Mouse (Mus musculus) thymus, adult 18-20 months (tissue): Measurements from ENCODE around the gene Tmem87b.

Experiments
- DNase-seq, 2 experiments: peaks; one replicate each; pipeline ENCODE4 v3.0.0; 2022; ENCODE audit warnings: mixed read lengths in 2 of 2

Tmem87b gene

GRCm38 (mm10) chr2:128817786-128818681 is at the start of gene Tmem87b:
Gene Tmem87b (plus strand): TSS chr2:128818118.
- DNase-seq, result peak; percentile 89 to 91

DNA sequence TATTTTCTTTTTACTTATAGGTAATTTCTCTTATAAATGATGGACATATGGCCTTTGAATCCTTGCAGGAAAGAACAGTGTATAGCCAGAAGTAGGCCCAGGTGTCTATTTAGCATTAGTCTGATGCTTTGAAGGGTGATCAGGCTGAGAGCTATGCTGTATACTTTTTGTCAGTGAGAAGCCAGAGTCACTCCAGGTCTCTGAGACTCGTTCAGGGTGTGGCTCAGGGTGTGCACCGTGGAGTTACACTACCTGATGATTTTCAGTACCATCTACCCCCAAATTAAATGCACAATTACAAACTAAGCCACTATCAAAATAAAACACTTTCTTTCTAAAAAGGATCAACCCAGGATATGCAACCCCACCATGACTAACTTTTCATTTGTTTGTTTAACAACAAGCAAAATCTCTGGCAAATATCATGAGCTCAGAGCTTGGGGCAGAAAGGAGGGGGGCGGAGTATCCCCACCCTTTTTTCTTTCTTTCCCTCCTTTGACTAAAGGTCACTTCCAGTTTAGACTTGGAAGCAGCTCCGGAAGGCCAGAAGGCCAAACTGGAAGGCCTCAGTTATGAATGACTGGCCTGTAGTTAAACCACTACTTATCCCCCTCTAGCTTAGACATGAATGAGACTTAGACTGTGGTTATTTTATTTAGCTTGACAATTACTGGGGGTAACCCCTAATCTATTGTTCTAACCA is 49.2 kb upstream of the Tmem87b start:
- no peak for DNase-seq

GRCm38 (mm10) chr2:128770557-128770956 is 47.4 kb upstream of the Tmem87b start:
- DNase-seq, result no peak

DNA sequence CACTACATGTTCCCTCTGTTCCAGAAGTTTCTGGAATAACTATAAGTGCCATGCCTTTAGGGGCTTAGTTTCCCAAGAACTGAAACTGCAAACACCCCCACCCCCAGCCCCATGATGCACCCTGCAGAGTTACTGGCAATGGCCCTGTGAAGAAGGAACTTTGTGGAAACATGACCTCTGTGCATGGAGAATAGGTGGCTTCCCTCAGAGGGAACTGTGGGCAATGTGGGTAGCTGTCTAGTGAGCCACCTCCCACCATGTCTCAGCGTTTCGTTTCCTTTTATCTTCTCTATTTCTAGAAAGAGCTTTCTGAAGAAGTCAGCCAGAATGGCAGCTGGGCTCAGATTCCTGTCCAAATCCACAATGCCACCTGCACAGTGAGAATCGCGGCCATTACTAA is 46.9 kb upstream of the Tmem87b start:
- no peak for DNase-seq

- no peak for DNase-seq
Measured at GRCm38 (mm10) chr2:128771750-128772338, 46.1 kb upstream of the Tmem87b start.

DNA sequence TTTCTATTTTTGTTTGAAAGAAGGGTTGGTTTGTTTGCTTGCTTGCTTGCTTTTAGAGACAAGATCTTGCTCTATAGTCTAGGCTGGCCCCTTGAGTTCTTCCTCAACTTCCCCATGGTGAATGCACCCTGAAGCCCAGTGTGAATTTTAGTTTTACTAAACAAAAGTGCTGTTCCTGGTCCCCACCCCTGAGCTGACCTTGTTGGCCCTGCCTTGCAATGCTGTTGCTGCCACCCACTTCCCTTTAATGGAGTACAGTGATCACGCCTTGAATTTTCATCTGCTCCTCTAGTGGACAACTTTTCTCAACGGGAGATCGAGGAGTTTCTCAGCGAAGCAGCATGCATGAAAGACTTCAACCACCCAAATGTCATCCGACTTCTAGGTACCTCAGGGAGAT is 35.7 kb upstream of the Tmem87b start:
- no peak for DNase-seq

DNA sequence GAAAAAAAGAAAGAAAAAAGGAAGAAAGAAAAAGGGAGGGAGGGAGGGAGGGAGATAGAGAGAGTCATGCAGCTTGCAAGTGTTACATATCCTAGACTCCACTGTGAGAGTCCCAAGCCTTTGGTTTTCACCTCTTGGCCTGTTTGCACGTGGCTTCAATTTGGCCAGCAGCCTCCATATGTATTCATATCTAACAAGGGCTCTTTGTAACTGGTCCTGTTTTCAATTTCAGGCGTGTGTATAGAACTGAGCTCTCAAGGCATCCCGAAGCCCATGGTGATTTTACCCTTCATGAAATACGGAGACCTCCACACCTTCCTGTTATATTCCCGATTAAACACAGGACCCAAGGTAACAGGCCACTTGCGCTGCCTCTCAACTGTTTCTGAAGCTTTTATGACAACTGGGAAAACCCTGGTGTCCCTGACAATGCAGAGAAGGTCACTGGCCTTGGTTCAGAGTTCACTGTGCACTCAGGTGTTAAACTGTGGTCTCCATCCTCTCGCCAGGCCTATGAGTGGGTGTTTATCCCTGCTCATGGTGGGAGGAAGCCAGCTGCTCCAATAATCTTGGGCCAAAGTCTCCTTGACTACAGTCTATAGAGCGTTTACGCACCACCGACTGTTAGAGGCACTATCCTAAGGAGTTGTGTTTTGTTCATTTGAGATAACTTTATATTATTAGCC is 34.1 kb upstream of the Tmem87b start:
- no peak for DNase-seq

DNA sequence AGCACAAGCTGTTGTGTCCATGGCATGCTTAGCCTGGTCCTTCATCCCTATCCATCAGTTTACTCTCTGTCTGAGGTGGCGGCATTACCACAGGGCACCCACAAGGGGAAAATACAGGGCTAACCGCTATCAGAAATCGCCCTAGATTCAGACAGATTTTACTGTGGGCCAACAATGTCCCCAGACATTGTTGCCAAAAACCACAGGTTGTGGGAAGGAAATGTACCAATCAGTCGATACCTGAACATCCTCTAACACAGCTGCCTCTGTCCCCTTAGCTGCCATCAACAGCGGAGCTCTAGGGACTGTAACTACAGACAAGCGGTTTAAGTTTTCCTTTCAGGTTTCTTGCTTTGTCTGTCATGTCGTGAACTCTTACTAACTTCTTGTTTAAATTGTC is 33.1 kb upstream of the Tmem87b start:
- no peak for DNase-seq

- no peak for DNase-seq
Measured at GRCm38 (mm10) chr2:128786341-128786740, 31.6 kb upstream of the Tmem87b start.

DNA sequence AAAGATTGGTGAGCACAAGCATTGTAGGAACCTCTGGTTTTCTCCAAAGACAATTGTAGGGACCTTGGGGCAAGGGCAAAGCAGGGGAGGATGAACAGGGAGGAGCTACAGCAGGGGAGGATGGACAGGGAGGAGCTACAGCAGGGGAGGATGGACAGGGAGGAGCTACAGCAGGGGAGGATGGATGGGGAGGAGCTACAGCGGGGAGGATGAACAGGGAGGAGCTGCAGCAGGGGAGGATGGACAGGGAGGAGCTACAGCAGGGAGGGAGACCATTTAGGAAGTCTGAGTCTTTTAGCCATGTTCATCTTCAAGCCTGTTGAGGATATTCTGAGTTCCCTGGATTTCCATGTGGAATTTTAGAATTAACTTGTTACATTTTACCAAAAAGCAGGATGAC is 31.1 kb upstream of the Tmem87b start:
- no peak for DNase-seq

DNA sequence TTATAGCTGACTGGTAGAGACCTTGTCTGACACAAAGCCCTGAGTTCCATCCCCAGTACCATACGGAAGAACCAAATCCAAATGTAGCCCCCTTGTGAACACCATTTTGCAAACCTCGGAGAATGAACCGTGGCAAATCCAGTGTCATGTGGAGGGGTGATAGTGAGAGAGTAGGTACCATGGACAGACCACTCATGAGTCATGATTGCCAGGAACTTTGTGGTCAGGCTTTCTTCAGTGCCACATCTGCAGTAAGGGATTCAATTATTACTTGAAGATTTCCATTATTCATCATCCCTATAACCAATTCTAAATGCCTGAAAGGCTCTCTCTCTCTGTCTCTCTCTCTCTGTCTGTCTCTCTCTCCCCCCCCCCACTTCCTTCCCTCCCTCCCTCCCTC is 30.1 kb upstream of the Tmem87b start:
- no peak for DNase-seq

DNA sequence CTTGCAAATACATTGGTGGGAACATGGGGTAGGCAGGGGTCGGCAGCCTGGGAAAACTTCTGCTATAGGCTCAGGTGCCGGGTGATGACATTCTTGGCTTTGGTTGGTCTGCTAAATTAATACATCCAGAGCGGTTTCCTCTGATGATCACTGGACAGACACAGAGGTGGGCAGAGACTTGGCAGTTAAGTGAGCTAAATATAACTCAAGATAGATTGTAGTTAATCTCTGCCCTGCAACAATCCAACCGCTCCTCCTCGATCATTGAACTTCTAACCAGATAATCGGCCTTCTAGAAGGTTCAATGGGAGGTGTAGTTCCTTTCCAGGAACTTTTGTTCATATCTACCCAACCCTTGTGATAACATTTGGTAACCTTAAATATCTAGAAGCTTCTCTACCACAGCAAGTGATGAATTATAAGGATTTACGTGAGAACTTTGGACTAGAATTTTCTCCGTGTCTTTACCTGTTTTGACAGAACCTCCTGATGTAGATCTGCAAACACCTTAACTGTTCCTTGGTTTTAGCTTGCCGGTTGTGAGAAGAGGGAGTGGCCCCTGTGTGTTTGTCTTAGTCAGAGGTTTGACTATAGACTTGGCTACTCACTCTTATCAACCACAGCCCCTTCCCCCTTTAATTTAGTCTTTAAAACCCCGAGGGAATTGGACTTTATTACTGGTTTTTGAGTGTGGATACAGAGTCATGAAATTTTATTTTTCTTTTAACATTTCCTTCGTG is 26.9 kb upstream of the Tmem87b start:
- no peak for DNase-seq

DNA sequence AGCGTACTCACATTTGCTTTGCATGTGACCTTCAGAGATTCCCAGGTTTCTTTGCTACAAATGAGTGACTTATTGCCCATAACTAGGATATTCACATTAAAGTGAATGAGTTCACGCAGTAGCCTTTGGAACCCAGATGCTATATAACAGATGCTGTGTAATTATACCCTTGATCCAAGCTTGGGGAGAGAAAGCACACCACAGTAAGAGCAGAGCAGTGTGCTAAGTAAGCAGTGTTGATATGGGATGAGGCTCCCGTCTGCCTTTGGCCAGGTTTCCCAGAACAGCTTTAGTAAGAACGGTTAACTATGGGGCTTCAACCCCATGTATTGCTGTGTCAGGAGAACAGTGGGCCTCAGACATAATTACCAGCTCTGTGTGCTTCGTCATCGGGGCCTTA is 24.0 kb upstream of the Tmem87b start:
- DNase-seq, result no peak

DNA sequence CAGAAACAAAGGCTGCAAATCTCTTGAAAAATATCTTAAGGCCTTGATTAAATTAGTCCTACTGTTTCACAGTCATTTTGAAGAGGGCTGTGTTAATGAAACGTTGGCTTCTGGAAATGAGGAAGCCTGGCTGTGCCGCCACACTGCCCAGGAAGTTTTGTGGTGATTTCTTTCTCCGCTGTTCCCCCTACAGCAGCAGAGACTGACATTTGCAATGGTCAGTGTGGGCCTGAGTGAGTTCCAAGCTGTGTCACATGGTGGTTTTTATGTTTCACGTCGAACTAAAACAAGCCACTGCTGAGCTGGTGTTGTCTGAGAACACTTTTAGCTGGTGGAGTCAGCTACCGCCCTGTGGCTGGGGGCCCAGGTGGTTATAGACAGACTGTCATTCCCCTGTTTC is 21.5 kb upstream of the Tmem87b start:
- DNase-seq, result no peak

DNA sequence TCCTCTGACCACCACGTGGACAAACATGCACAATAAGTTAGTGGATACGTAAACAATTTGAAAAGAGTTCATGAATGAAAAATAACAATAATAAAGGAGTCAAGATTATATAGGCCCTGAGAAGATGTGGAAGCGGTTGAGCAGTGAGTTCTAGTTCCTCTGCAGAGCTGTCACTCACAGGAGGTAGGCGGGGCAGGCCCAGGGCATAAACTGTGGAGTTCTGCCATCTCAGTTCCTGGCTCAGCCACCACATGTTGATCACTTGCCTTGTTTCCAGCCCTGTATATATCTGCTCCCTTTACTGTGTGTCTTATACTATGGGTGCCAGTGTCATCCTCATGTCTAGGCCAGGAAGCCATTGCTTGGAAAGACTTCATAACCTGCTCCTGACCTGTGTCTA is 14.5 kb upstream of the Tmem87b start:
- DNase-seq, result no peak

DNA sequence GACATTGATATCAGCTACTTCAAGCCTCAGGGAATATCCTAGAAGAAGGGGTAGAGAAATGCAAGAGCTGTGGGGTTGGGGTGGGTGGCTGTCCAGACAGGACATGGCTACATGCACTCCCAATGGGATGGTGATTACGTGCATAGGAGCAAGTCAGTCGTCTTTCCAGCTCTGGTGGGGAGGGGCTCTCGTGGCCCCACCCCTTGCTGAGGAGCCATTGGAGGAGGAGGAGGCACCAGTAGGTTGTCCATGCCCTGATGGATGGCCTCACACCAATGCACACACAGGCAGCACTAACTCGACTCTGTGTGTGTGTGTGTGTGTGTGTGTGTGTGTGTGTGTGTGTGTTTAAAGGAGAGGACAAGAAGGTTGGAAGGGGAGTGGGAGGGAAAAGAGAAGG is 12.6 kb upstream of the Tmem87b start:
- no peak for DNase-seq

DNA sequence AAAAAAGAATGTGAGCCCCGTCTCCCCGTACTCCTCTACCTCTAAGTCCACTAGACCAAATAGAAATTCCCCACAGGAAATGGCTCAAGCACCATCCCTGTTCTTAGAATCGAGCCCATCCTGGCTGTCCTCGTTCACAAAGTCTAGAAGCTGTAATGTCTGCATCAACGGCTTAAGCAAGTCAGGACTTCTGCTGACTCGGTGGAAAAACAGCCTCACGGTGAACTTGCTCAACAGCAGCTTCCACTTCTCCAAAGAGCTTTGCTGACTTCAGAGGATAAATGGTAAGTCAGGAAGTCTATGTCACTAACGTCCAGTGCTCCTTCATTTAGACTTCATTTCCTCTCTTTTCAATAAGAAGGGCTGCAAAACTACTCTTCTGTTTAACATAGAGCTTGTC is 11.4 kb upstream of the Tmem87b start:
- DNase-seq, result no peak

GRCm38 (mm10) chr2:128812761-128813160 is 5.2 kb upstream of the Tmem87b start:
- DNase-seq, result no peak

GRCm38 (mm10) chr2:128816311-128816710 is 1.6 kb upstream of the Tmem87b start:
- no peak for DNase-seq

DNA sequence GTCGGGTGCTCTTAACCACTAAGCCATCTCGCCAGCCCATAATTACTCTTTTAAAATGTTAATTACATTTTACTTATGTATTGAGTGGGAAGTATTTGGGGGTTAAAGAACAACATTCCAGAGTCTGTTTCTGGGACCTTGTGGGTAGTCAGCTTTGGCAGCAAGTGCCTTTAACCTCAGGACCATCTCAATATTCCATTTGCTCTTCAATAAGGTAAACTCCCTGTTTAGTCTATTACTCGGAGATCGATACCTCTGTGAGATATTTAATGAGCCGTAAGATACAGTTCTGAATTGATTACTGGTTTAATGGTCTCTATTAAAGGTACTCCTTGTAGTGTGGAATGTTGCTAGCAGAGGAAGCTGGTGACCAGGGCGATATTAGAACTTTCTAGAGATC is 1.0 kb upstream of the Tmem87b start:
- no peak for DNase-seq

GRCm38 (mm10) chr2:128817387-128817785 is 532 bp upstream of the Tmem87b start:
- no peak for DNase-seq

- DNase-seq, result peak in 1 of 2 experiments; percentile 8
Measured at GRCm38 (mm10) chr2:128818956-128819643, 1.2 kb downstream of the Tmem87b start.
